Mouse (Mus musculus): ENCODE measurements around the gene Hsf3.
A peak's percentile ranks its signal among the peaks of the same experiment; 100 is the strongest.
"Not testable (repeated sequence)": the region's sequence is repeated elsewhere in the genome, so short reads cannot be mapped to it uniquely, and the experiment has no call there.

Gene Hsf3

DNA sequence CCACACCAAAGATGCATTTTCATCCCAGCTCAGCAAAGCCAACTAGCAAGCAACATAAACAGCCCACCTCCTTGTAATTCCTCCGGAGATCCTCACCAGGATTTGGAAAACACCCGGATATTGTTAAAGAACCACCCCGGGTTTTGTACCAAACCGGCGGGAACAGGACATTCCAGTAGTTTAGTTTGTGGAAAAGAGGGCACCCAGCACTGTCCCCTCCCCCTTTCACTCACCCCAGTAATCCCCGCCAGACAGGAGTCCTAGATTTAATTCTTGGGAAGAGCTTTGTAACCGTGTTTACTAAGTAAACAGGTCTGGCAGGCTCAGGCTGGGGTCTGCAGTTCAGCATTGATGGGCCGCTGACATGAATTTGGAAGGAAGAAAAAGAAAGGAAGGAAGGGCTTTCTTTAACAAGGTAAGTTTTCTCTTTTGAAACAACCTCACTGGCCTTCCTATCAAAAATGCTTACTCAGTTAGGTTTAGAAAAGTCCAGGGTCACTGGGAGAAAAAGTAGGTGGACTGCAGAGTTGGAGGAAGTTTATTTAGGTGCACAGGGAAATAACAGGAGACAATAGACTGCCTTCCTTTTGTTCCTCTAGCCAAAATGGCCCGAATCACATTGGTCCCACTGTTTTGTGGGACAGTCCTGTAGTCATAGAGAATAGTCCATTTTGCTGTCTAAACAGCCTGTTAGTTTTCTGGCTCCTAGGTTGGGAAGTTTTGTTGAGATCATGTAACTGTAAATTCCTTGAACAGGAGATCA is at the start of gene Hsf3:
Gene Hsf3 (minus strand): TSS at position 94 of the 763 bp plus-strand sequence.
- peak; percentile 39 to 52 for DNase-seq

DNA sequence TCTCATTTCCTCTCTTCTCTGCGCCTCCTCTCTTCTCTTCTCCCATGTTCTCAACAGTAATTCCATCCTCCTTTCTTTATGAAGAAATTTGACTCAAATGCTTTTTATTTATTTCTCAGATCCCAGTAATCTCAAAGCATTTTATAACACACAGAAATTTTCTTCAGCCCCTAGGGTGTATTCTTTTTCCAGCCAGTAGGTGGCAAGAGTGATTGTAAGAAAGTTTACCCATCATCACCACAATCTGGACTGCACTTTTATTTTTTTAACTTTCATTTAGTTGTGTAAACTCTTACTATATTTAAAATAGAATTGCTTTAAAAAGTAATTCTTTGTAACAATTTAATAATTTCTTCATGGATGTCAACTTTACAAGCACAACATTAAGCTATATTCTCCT is 45.5 kb upstream of the Hsf3 start:
- DNase-seq, result peak in 1 of 2 experiments; percentile 2

DNA sequence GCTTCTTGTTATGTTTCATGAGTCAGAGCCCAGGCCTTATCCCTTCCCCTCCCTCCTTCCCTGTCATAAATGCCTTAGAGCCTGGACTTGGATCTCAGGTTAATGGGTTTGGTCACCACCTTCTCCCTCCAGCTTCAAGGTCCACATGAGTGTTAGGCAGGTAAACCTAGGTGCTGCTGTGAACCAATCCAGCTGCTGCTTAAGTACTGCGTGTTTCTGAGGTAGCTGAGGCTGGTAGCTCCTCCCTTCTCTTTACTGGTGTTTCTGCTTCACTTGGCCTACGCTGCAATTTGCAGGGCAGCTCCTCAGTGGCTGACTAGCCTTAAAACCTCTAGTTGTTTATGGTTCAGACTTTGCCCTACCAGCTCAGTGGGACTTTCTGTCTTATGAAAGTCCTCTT is 945 bp downstream of the Hsf3 start, which contains the start of gene Heph:
Gene Heph (plus strand): TSS at position 211 of the 400 bp plus-strand sequence.
- peak; percentile 7 to 13 for DNase-seq

DNA sequence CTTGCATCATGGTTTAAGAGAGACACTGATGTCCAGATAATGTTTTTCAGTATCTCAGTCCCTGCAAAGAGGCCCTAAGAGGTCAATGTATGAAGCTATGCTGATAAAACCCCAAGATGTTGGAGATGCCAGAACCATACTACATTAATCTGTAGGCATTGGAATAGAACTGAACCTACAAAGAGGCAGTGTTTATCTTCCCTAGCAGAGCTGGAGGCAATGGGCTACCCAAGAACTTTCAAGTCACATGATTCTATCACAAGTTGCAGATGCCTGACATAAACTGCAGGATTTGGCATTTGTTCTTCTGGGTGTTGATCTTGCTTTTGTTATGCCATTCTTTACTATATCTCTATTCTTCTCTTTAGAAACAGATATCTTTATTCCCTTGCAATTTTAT is 36.7 kb downstream of the Hsf3 start:
- DNase-seq, result no peak

DNA sequence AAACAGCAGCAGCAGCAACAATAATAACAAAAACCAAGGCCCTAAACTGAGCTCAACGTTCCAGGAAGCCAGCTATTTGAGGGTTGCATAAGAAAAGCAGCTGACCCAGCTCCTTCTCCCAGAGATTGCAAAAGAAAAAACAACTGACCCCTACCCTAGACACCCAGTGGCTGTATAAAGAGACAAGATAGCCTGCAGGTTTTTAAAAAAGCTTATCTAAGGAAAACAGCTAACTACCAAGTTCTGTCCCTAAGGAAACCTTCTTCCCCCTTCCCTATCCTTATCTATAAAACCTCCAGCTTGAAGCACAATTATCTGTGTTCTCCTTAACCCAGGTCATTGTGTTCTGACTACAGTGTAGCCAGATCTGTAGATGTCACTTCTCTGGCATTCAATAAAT is 38.4 kb downstream of the Hsf3 start:
- DNase-seq, result no peak

DNA sequence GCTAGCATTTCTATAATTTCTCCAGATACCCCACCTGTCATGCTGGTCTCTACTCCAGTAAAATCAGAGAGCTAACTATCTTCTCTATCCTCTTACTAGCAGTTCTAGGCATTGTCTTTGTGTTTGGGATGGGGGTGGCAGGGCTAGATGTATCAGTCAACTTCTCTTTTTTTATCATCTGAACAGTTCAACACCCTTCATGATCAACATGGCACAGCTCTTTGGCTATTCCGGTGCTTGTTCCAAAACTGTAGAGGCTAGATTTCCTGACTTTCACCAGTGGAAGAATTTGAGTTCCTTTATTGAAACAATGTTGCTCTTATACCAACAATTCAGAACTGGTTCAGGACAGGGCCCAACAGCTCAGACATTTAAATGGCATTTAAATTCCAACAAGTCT is 39.1 kb downstream of the Hsf3 start:
- no peak for DNase-seq

DNA sequence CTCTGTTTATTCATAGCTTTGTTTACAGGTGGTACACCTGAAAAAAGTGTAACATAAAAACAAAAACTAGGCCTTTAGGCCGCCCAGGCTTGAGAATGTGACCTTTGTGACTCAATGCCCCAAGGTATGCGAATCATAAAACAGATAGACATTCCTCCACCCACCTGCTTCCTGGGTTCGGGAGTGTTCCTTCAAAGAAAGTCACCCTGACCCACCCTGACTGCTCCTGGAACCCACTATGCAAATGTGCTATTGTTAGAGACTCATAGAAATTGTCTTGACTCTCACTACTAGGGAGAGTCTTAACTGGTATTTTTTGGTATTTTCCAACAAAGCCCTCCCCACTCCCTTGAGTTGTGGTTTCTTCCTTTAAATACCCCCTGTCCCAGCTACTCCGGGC is 40.7 kb downstream of the Hsf3 start:
- DNase-seq, result not testable (repeated sequence)

DNA sequence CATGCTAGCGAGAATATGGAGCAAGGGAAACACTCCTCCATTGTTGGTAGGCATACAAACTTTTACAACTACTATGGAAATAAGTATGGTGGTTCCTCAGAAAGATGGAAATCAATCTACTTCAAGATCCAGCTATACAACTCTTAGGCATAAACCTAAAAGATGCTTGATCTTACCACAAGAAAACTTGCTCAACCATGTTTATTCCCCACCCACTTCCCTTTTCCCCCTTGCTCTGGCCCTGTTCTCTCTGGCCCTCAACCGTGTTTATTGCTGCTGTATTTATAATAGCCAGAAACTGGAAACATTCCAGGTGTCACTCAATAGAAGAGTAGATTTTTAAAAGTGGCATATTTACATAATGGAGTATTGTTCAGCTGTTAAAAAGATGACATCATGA is 117.0 kb downstream of the Hsf3 start:
- no peak for DNase-seq

DNA sequence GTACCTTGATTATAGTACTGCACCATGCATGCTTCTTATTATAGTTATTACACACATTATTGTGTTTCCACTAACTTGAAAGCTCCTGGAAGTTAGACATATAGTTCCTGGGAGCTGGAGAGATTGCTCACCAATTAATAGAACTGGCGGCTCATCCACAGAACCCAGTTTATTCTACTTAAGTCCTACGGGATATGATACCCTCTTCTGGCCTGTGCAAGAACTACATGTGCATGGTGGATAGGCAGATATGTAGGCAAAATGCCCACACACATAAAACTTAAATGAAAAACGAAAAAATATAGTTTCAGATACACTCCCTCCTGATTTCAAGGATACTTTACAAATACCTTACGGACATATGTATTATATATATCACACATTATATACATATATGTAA is 126.3 kb downstream of the Hsf3 start:
- peak; percentile 0 to 21 for DNase-seq

DNA sequence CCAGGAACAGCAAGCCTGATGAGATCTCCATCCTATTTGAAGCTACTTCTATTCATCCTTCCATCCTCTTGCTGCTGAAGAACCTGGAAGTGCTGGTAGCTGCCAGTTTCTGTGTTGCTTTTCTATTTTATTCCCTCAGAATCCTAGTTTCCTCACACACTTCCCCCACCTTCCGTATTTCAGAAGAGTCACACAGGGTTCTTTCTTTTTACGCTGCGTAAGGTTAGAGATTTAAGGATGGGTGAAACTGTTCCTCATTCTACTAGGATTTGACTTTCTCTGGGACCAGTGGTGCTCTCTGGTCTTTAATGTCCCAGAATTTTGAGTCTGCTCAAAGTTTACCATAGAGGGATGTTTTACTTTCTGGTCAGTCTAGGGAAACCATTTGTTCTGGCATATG is 162.8 kb downstream of the Hsf3 start, which contains the start of gene Vsig4:
Gene Vsig4 (minus strand): TSS at position 101 of the 400 bp plus-strand sequence.
- no peak for DNase-seq

DNA sequence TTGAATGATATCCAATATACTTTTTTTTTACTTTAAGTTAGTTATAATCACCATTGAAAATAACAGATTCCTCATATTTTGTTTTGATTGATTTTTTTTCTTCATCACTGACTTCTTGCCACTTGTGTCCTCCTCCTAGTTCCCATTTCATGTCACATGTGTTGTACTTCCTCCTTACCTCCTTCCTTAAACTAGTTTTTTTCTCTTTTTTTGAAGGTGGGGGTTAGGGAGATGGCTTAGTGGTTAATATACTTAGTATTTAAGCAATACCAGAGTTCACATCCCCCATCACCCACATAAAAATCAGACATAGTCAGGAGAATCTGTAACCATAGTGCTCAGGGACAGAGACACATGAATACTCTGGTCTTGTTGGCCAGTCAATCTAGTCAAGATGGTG is 199.6 kb downstream of the Hsf3 start:
- DNase-seq, result no peak

Data from kidney, postnatal 36 days (tissue).